Mouse (Mus musculus): ENCODE data around the gene Pon1.

- TF ChIP-seq CTCF (IDR thresholded peaks at IDR 0.05; ENCODE audit: extremely low read depth, insufficient read length, insufficient replicate concordance, low read depth, low read length) (no peak), POLR2A (IDR thresholded peaks at IDR 0.05; ENCODE audit: low read depth, low read length) (no peak)
These were observed 43.2 kb upstream of the Pon1 start for GRCm38 (mm10) chr6:5236843-5237371.
